Comparison of ENCODE assay signal across 23 mouse cellular contexts in the genomic region with DNA sequence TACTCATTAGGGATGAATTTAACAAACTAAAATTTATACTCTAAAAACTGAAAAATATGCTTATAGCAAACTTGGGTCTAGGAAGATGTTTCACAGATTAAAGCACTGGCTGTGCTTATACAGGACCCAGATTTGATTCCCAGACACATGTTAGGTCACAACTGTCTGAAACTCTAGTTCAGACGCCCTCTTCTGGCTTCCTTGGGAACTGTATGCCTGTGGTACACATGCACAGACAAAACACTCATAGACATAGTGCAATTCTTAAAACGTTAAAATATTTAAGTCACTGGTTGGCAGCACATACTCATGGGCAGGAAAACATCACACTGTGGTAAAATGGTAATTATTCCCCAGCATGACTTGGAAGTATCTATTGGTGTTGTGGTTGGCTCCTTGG.
DNase-seq lines count a peak whose midpoint lies in the region; TF ChIP-seq lines count a peak whose summit lies in the region.
"Had no signal": no experiment of that assay in that cellular context is flagged by ENCODE, and none has a peak within 500 bp of the region (broad histone marks: within the 10 kb centered on the region; RNA-seq: fewer than 3 reads in every experiment).

No protein-coding gene starts in this region.

- DNase-seq in left cerebral cortex, adult 2 months (ENCODE audit: extremely low spot score in 1 of 2, low spot score in 2 of 2): no peak
- no peak for DNase-seq in left cerebral cortex, postnatal 36 days (ENCODE audit: low spot score in 2 of 2)
- DNase-seq in A20 (ENCODE audit: low read depth, low spot score): peak; percentile 10
- DNase-seq in ES-CJ7 (ENCODE audit: low read depth, low spot score): peak; percentile 52
- peak; percentile 71 for DNase-seq in ZHBTc4 (ENCODE audit: low read depth, low spot score)
- DNase-seq in ovary, postnatal 36 days (ENCODE audit: low spot score): no peak
- no peak for DNase-seq in ovary, postnatal 10 days (ENCODE audit: low spot score)
- DNase-seq: adrenal gland, postnatal 25 days; cerebellum, adult 11-12 months; cerebellum, adult 9-11 months; heart, postnatal 14 days; kidney, adult 18-20 months; kidney, postnatal 36 days; layer of hippocampus, postnatal 36 days; lung, postnatal 10 days; midbrain, embryonic 14.5 days; right cerebral cortex, postnatal 25 days; thymus, postnatal 14 days had no signal

- intact Hi-C loops in left cerebral cortex, adult 2 months (cut with DNase I): no loop called here
- intact Hi-C loops in left cerebral cortex, postnatal 36 days (cut with DNase I): no loop called here

- no peak overlapping the region for H3K27ac ChIP-seq in left cerebral cortex, adult 2 months
- H3K27ac ChIP-seq: embryonic facial prominence, embryonic 13.5 days; forebrain, embryonic 10.5 days; limb, embryonic 12.5 days; liver, embryonic 15.5 days; stomach, embryonic 15.5 days had no signal

- H3K4me3 ChIP-seq in left cerebral cortex, adult 2 months: no peak overlapping the region
- H3K4me3 ChIP-seq: embryonic facial prominence, embryonic 13.5 days; forebrain, embryonic 10.5 days; limb, embryonic 12.5 days; liver, embryonic 15.5 days; stomach, embryonic 15.5 days had no signal

- peak; percentile 2; the same call in 1 of the 2 replicates for TF ChIP-seq CTCF in left cerebral cortex, adult 2 months (IDR thresholded peaks at IDR 0.05)

Comparison
In these comparisons a context has a peak if more than half of its experiments do, and no peak if none do; other contexts are left out.
1. DNase-seq: peak in A20 (single experiment), ES-CJ7 (single experiment) and ZHBTc4 (single experiment); none in left cerebral cortex, adult 2 months (0 of 2), left cerebral cortex, postnatal 36 days (0 of 2), ovary, postnatal 36 days (single experiment) and ovary, postnatal 10 days (single experiment).